Mouse (Mus musculus): Measurements from ENCODE around the gene Gucd1. TPM values are rescaled to one million over a fixed set of nuclear protein-coding genes. Genes with fewer than 3 reads are reported as not detected.
A peak's percentile ranks its signal among the peaks of the same experiment; 100 is the strongest.

Gucd1 gene
- total RNA-seq, 4 experiments from 2014 or later: 34.0 to 37.2 (median 36.1) TPM

GRCm38 (mm10) chr10:75326553-75326952, 191.2 kb downstream of the Gucd1 start:
- DNase-seq (ENCODE audit: low spot score): peak; percentile 69

GRCm38 (mm10) chr10:75325821-75326220, 192.0 kb downstream of the Gucd1 start:
- no peak for DNase-seq (ENCODE audit: low spot score)

- DNase-seq (ENCODE audit: low spot score): no peak
Measured at GRCm38 (mm10) chr10:75324391-75324790, 193.4 kb downstream of the Gucd1 start.

DNA sequence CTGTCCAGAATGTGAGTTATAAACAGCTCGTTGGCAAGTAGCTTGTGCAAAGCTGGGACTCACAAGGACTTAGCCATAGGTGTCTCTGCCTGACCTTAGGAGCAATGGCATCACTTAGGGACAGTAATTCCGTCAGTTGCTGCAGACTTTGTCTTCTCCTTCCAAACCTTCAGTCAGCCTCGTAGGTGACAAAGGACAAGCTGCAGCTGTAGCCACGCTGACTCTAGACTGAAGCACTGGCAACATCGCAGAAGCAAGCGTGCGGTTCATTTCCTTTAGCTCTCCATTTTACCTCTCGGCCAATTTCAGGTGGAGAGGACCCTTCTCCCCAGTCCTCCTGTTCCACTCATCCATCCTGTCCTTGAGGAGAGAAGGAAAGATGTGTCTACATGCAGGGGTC, 193.8 kb downstream of the Gucd1 start:
- no peak for DNase-seq (ENCODE audit: low spot score)

DNA sequence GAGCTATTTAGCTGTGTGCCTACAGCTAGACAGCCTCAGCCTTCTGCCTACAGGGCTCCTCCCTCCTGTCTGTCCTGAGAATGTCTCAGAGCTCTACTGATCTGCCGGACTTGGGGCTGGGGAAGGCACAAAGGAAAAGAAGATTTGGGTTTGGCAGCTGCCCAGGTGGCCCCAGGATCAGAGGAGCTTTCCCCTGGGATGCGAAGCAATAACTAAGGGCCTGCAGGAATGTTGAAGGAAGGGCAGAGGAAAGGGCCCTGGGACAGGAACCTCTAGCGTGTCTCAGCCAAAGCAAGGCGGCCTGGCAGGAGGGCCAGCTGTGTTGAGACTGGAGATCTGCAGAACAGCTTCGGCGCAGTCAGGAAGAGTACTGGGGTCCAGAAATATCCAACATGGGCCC, 194.8 kb downstream of the Gucd1 start:
- no peak for DNase-seq (ENCODE audit: low spot score)

GRCm38 (mm10) chr10:75320321-75320720, 197.5 kb downstream of the Gucd1 start:
- DNase-seq (ENCODE audit: low spot score): no peak

DNA sequence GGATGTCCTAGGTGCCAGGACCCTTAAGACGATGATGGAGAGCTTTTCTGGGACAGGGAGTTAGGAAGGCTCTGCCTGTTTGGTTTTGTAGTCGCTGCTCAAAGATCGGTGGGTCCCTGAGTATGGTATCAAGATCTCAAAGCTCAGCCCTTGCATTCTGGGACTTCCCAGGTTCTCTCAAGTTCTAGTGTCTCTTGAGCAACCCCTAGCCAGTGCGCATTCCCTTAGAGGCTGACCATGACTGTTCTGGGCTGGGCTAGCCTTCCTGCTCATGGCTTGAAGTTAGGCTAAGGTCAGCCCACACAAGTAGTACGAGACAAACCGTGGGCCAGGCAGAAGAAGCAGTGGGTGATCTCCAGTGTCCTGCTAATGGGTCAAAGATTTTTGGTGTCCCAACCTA, 199.6 kb downstream of the Gucd1 start:
- no peak for DNase-seq (ENCODE audit: low spot score)

DNA sequence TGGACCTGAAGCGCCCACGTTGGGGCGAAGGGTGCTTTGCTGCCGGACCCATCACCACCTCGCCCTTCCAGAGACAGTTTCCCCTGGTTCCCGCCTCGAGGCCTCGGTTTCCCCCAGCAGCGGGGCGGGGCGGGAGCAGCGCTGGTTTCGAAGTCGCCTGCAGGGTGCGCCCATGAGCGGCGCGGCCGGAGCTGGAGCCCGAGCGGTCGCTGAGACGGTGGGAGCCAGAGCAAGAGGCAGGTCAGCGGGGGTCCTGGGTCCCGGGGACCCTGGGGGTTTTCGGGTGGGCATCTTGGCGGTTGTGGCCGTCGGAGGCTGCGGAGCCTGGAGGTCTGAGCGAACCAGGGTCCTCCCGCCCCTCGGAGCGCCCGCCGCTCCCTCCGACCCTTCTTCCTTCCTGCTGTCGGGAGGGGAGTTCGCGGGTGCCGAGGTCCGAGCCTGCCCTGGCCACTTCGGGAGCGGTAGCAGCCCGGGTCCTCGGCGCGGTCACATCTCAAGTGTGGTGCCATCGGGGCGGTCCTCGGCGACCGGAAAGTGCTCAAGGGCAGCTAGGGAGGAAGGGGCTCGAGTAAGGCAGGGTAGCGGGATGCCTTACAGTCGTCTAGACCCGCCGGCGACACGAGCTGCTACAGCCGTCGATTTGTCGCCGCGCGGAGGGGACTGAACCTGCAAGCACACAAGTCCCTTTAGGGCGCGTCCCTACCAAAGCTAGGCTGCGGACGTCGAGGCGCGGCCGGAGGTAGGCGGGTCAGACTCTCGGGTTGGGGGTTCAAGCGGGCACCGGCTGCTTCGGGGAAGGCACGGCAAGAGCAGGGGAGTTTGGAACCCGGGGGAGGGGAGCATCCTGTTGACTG, 200.6 kb downstream of the Gucd1 start:
- DNase-seq (ENCODE audit: low spot score): peak; percentile 75

DNA sequence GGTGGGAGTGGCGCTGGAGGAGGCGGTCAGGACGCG, 201.1 kb downstream of the Gucd1 start, which contains the start of gene Adora2a:
TSS of gene Adora2a (plus strand) at position 6 of the 36 bp plus-strand sequence.
- no peak for DNase-seq (ENCODE audit: low spot score)

DNA sequence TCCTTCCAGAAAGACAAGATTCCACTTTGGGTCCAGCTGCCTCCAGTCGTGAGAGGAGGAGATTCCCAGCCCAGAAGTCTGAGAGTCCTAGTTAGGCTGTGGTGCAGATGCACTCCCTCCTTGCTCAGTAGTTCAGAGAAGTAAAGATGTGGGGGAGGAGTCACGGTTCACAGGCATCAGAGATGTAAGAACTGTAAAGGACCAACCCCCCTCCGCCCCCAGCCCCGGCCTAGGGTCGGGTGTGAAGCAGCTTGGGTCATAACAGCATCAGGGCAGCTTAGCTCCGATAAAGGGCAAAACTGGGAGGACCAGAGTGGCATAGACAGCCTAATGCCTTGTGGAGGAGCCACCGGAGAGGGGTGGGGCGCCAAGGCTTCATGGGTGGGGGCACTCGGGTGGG, 201.3 kb downstream of the Gucd1 start:
- no peak for DNase-seq (ENCODE audit: low spot score)

DNA sequence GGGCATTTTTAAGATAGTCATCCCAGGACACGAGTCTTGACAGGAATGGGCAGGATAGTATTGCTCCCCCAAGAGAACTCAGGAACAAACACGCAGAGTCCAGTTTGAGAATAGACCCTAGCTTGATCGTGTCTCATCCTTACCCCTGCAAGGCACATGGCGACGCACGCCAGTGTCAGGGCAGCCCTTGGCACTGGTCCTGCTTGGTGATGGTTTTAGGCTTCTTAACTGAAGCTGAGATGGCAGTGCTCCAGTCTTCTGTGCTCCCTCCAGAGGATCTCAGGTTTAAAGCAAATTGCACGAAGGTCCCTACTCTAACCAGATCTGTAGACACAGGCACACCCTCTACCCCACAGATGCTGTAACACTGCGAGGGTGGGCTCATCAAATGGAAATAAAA, 202.0 kb downstream of the Gucd1 start:
- no peak for DNase-seq (ENCODE audit: low spot score)

GRCm38 (mm10) chr10:75314190-75314980, 203.4 kb downstream of the Gucd1 start:
- peak; percentile 76 for DNase-seq (ENCODE audit: low spot score)

DNA sequence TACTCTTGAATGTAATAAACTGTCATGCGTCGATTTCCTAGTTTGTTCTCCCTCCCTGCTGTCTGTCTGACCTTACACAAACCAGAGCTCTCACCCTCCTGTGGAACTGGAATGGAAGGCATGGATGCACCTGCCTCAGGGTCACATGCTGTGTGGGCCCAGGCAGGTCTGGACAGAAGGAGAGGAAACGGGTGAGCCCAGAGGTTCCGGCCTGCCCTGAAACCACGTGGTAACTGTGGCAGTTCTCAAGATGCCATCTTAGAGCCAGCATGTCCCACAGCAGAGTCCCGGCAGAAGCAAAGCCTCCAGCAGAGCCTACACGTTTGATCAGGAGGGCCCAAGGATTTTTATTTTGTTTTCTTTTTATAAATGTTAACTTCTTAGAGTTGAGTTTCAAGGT, 205.4 kb downstream of the Gucd1 start:
- no peak for DNase-seq (ENCODE audit: low spot score)

DNA sequence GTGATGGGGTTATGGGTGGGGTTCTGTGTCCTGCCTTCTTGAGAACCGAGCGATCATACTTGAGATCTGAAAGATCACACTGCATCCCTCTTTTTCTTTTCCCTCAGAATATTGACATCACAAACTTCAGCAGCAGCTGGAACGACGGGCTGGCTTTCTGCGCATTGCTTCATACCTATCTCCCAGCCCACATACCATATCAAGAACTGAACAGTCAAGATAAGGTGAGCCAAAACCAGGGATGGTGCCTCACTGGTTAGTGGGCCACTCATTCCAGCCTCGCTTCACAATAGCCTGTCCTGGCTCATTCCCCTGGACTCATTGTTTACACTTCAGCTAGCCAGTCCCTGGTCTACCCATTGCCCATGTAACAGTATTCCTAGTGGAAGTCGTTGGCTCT, 210.6 kb downstream of the Gucd1 start:
- no peak for DNase-seq (ENCODE audit: low spot score)

GRCm38 (mm10) chr10:75304413-75304812, 213.4 kb downstream of the Gucd1 start:
- DNase-seq (ENCODE audit: low spot score): peak; percentile 48

- DNase-seq (ENCODE audit: low spot score): no peak
Measured at GRCm38 (mm10) chr10:75304049-75304405, 213.7 kb downstream of the Gucd1 start.

GRCm38 (mm10) chr10:75303324-75304048, 214.3 kb downstream of the Gucd1 start:
- DNase-seq (ENCODE audit: low spot score): no peak

GRCm38 (mm10) chr10:75302536-75302935, 215.2 kb downstream of the Gucd1 start:
- no peak for DNase-seq (ENCODE audit: low spot score)

GRCm38 (mm10) chr10:75301937-75302336, 215.8 kb downstream of the Gucd1 start:
- DNase-seq (ENCODE audit: low spot score): no peak

- DNase-seq (ENCODE audit: low spot score): no peak
Measured at GRCm38 (mm10) chr10:75301195-75301806, 216.5 kb downstream of the Gucd1 start.

All from heart, adult 8-10 months (tissue).